Mouse (Mus musculus): Measurements from ENCODE around the gene Odf2l. TPM values are rescaled to one million over a fixed set of nuclear protein-coding genes. Genes with fewer than 3 reads are reported as not detected.

Gene Odf2l
- polyA plus RNA-seq, 1 experiment from 2014 or later = 13.1 TPM

DNA sequence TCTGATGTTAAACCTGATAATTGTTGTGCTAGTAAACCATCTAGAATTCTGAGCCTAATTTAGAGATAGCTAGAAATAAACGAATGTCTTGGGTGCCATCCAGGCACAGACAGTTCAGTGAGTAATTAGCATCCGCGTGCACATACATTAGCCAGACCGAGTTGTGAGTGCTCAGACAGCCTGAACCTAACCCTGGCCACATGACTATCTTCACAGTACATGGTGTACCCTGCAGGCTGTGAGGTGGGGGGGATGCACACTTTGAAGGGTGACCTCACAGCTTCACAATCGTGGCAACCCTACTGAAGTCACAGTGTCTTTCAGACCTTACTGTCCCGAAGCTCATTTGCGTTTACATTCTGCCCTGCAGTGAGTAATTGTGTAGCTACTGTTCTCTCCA, 33.5 kb downstream of the Odf2l start:
- H3K27ac ChIP-seq (ENCODE audit: low read length) = no peak overlapping the region
- ATAC-seq = no peak
- H3K4me1 ChIP-seq (ENCODE audit: control insufficient read depth, insufficient read depth, low read length) = no peaks in the 10 kb centered on the region
- no peak overlapping the region for H3K9ac ChIP-seq (ENCODE audit: low read depth, low read length)
- no peaks in the 10 kb centered on the region for H3K27me3 ChIP-seq (replicated peaks; ENCODE audit: control insufficient read depth, insufficient read depth, low read length)
- no peak overlapping the region for H3K4me3 ChIP-seq (ENCODE audit: low read length)
- WGBS = 58% methylated on average over 7 of the region's 7 CpGs
- H3K9me3 ChIP-seq (ENCODE audit: control insufficient read depth, low read length) = no peaks in the 10 kb centered on the region
- H3K36me3 ChIP-seq (ENCODE audit: control insufficient read depth, insufficient read depth, low read length) = no peaks in the 10 kb centered on the region
- H3K4me2 ChIP-seq (ENCODE audit: low read depth, low read length) = no peak overlapping the region

DNA sequence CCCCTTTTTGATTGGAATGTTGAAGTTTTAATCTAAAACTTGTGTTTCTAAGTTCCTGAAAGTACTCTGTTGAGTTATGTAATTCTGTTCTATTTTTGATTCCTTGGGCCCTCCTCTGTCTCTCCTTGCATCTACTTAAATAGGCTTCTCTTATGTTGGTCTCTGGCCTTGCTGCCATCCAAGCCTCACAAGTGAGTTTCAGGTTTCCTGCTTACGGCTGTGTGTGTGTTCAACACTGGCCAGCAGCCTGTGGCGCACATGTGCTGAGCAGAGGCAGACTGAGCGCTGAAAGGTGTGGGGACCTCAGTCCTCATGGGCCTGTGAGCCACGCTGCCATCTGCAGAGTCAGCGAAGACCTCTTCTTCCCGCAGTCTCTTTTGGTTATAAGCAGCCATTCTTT, 38.5 kb downstream of the Odf2l start:
- H3K9me3 ChIP-seq (ENCODE audit: control insufficient read depth, low read length) = no peaks in the 10 kb centered on the region
- WGBS = 94% methylated on average over 6 of the region's 6 CpGs
- H3K4me1 ChIP-seq (ENCODE audit: control insufficient read depth, insufficient read depth, low read length) = no peaks in the 10 kb centered on the region
- no peaks in the 10 kb centered on the region for H3K27me3 ChIP-seq (replicated peaks; ENCODE audit: control insufficient read depth, insufficient read depth, low read length)
- H3K4me3 ChIP-seq (ENCODE audit: low read length) = no peak overlapping the region
- no peak overlapping the region for H3K27ac ChIP-seq (ENCODE audit: low read length)
- no peak for ATAC-seq
- H3K36me3 ChIP-seq (ENCODE audit: control insufficient read depth, insufficient read depth, low read length) = no peaks in the 10 kb centered on the region
- H3K9ac ChIP-seq (ENCODE audit: low read depth, low read length) = no peak overlapping the region
- no peak overlapping the region for H3K4me2 ChIP-seq (ENCODE audit: low read depth, low read length)

DNA sequence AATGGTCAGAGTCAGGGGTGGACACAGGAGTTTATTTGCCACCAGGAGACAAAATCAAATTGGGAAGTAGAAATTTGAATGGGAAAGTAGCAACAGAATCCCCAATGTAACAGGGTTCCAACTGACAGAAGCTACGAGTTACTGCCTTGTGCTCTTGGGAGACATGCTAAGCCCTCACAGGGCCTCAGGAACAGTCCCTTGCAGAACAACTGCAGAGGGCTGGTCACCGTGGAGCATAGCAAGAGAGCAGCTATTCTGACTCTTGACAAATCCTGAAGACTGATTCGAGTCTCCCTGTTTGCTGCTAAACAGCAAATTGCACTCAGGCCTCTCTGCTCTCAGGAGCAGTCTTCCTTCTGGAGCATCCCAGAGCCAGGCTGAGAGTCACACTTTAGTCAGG, 40.1 kb downstream of the Odf2l start:
- no peak overlapping the region for H3K4me2 ChIP-seq (ENCODE audit: low read depth, low read length)
- no peak for ATAC-seq
- H3K9ac ChIP-seq (ENCODE audit: low read depth, low read length) = no peak overlapping the region
- no peaks in the 10 kb centered on the region for H3K4me1 ChIP-seq (ENCODE audit: control insufficient read depth, insufficient read depth, low read length)
- no peak overlapping the region for H3K27ac ChIP-seq (ENCODE audit: low read length)
- 87% methylated on average over 3 of the region's 3 CpGs for WGBS
- no peaks in the 10 kb centered on the region for H3K36me3 ChIP-seq (ENCODE audit: control insufficient read depth, insufficient read depth, low read length)
- H3K9me3 ChIP-seq (ENCODE audit: control insufficient read depth, low read length) = no peaks in the 10 kb centered on the region
- H3K4me3 ChIP-seq (ENCODE audit: low read length) = no peak overlapping the region
- no peaks in the 10 kb centered on the region for H3K27me3 ChIP-seq (replicated peaks; ENCODE audit: control insufficient read depth, insufficient read depth, low read length)

DNA sequence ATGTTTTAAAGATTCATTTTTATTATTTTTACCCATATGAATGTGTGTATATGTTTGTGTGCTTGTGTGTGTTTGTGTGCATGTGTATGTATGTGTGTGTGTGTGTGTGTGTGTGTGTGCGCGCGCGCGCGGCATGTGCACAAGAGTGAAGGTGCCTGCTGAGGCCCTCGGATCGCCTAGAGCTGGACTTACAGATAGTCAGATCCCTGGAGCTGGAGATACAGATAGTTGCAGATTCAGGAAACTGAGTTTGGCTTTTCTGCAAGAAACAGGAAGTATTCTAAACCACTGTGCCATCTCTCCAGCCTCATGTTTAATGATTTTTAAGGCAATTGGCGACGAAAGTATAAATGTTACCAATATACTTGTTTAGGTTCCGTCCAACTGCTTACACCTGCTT, 48.4 kb downstream of the Odf2l start:
- WGBS = 95% methylated on average over 11 of the region's 11 CpGs
- Histone ChIP-seq H3K36me3 (ENCODE audit: control insufficient read depth, insufficient read depth, low read length) (no peaks in the 10 kb centered on the region), H3K9ac (ENCODE audit: low read depth, low read length) (no peak overlapping the region), H3K4me3 (ENCODE audit: low read length) (no peak overlapping the region), H3K4me2 (ENCODE audit: low read depth, low read length) (no peak overlapping the region), H3K4me1 (ENCODE audit: control insufficient read depth, insufficient read depth, low read length) (no peaks in the 10 kb centered on the region), H3K9me3 (ENCODE audit: control insufficient read depth, low read length) (no peaks in the 10 kb centered on the region), H3K27ac (ENCODE audit: low read length) (no peak overlapping the region), H3K27me3 (replicated peaks; ENCODE audit: control insufficient read depth, insufficient read depth, low read length) (no peaks in the 10 kb centered on the region)
- no peak for ATAC-seq

DNA sequence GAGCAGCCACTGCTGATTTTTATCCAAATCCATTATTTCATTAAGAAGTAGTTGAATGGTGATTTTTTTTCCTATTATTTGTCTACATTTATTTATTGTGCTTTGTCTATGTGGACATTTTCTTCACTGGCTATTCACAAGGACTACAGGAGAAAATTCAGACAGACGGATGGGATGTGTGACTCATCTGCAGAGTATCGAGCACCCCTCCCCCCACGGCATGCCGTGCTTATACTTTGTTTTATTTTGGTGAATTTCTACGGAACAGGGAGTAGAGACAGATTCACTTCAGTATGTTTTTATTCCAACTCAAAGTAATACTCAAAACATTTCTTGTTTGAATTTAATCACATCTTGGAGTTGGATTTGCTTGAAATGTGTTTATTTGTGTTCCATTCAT, 49.4 kb downstream of the Odf2l start:
- Histone ChIP-seq H3K36me3 (ENCODE audit: control insufficient read depth, insufficient read depth, low read length) (no peaks in the 10 kb centered on the region), H3K4me3 (ENCODE audit: low read length) (no peak overlapping the region)

DNA sequence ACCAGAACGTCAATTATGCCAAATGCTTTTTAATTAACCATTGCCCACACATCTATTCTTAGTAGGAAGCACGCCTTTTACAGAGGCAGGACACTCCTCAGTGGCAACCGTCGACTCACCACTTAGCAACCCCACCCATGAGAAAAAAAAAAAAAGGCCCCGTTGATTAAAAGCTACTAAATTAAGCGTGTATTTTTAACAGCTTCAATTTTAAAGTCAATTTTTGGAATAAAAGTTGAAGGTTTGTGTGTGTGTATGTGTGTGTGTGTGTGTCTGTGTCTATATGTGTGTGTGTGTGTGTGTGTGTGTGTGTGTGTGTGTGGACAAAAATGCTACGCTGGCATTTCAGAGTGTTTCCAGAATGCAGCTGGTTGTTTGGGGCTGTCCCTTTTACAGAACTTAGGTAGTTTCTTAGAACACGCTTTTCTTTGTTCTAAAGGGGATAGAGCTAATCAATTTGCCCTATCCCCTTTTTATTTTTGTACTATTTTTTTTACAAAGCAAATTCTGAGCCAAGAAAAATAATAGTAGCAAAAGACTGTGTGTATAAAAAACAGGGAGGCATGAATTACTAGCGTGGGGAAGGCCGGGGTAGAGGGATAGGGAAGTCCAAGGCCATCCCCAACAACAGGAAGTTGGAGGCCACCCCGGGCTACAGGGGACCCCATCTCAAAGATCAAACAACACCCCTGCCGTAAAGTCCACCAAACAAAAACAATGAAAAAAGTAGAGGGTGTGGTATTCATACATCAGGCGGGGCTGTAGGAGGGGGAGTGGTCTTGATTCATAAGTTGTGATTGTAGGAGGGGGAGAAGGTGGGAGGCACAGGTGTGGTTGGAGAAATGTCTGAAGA, 50.7 kb downstream of the Odf2l start:
- Histone ChIP-seq H3K27ac (ENCODE audit: low read length) (no peak overlapping the region), H3K9ac (ENCODE audit: low read depth, low read length) (no peak overlapping the region), H3K4me3 (ENCODE audit: low read length) (no peak overlapping the region), H3K27me3 (replicated peaks; ENCODE audit: control insufficient read depth, insufficient read depth, low read length) (no peaks in the 10 kb centered on the region), H3K4me2 (ENCODE audit: low read depth, low read length) (no peak overlapping the region), H3K36me3 (ENCODE audit: control insufficient read depth, insufficient read depth, low read length) (no peaks in the 10 kb centered on the region), H3K4me1 (ENCODE audit: control insufficient read depth, insufficient read depth, low read length) (no peaks in the 10 kb centered on the region), H3K9me3 (ENCODE audit: control insufficient read depth, low read length) (no peaks in the 10 kb centered on the region)
- ATAC-seq = no peak
- WGBS = 73% methylated on average over 13 of the region's 13 CpGs

More for the DNA sequence above, 49.4 kb downstream of the Odf2l start:
- H3K4me2 ChIP-seq (ENCODE audit: low read depth, low read length) = no peak overlapping the region
- no peak for ATAC-seq
- H3K27ac ChIP-seq (ENCODE audit: low read length) = no peak overlapping the region
- H3K27me3 ChIP-seq (replicated peaks; ENCODE audit: control insufficient read depth, insufficient read depth, low read length) = no peaks in the 10 kb centered on the region
- no peak overlapping the region for H3K9ac ChIP-seq (ENCODE audit: low read depth, low read length)
- no peaks in the 10 kb centered on the region for H3K4me1 ChIP-seq (ENCODE audit: control insufficient read depth, insufficient read depth, low read length)
- WGBS = 61% methylated on average over 5 of the region's 5 CpGs
- H3K9me3 ChIP-seq (ENCODE audit: control insufficient read depth, low read length) = no peaks in the 10 kb centered on the region

DNA sequence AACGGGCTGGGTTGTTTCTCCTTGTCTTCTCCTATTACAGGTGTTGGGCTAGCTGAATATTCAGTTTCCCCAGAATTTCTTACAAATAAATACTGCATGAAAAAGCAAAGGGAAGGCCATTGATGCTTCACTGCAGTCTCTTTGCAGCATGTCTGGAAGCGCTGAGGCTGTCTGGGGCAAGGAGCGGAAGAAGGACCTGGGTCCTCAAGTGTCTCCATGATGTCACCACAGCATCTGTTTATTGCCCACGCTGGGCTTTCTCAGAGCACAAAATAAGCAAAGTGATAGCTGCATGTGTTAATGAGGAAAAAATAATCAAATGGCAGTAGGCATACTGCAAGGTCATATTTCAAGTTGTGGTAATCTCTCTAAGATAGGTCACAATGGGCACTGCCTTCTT, 51.6 kb downstream of the Odf2l start:
- 83% methylated on average over 4 of the region's 4 CpGs for WGBS
- H3K4me3 ChIP-seq (ENCODE audit: low read length) = no peak overlapping the region
- ATAC-seq = no peak
- no peaks in the 10 kb centered on the region for H3K36me3 ChIP-seq (ENCODE audit: control insufficient read depth, insufficient read depth, low read length)
- no peaks in the 10 kb centered on the region for H3K4me1 ChIP-seq (ENCODE audit: control insufficient read depth, insufficient read depth, low read length)
- no peaks in the 10 kb centered on the region for H3K27me3 ChIP-seq (replicated peaks; ENCODE audit: control insufficient read depth, insufficient read depth, low read length)
- no peak overlapping the region for H3K27ac ChIP-seq (ENCODE audit: low read length)
- no peak overlapping the region for H3K4me2 ChIP-seq (ENCODE audit: low read depth, low read length)
- H3K9ac ChIP-seq (ENCODE audit: low read depth, low read length) = no peak overlapping the region
- no peaks in the 10 kb centered on the region for H3K9me3 ChIP-seq (ENCODE audit: control insufficient read depth, low read length)

DNA sequence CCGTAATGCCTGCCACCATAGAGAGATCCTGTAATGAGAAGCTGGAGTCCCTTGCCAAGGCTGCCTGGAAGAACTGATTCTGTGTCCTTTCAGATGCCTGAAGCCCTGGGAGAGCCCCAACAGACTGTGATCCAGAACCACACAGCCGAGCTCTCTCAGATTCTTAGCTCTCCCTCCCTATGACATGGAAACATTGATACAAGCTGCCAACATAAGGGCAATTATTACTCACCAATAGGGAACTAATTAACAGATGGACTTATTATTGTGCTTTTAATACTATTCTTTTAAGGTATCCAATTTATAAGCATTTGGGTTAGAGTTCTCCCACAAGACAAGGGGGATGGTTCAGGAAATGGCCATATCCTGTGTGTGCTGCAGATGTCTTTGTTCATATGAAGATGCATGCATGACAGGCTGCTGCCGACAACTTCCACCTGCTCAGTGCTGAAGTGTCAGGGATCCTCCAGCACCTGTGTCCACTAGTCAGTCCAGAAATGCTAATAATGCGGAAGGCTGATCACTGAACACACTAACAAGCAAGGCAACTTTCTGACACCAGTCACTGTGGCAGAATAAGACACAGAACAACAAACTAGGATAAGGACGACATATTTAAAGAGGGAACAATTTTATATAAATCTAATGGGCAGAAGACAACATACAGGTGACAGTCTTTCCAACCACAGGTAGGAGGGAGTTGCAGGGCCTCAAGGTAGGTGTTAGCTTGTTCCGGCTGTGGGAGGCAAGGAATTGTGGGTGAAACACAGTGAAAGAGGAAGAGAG, 52.4 kb downstream of the Odf2l start:
- Histone ChIP-seq H3K36me3 (ENCODE audit: control insufficient read depth, insufficient read depth, low read length) (no peaks in the 10 kb centered on the region), H3K9me3 (ENCODE audit: control insufficient read depth, low read length) (no peaks in the 10 kb centered on the region), H3K9ac (ENCODE audit: low read depth, low read length) (no peak overlapping the region), H3K27ac (ENCODE audit: low read length) (no peak overlapping the region), H3K4me2 (ENCODE audit: low read depth, low read length) (no peak overlapping the region), H3K4me3 (ENCODE audit: low read length) (no peak overlapping the region), H3K4me1 (ENCODE audit: control insufficient read depth, insufficient read depth, low read length) (no peaks in the 10 kb centered on the region), H3K27me3 (replicated peaks; ENCODE audit: control insufficient read depth, insufficient read depth, low read length) (no peaks in the 10 kb centered on the region)
- no peak for ATAC-seq
- WGBS = 74% methylated on average over 6 of the region's 6 CpGs

DNA sequence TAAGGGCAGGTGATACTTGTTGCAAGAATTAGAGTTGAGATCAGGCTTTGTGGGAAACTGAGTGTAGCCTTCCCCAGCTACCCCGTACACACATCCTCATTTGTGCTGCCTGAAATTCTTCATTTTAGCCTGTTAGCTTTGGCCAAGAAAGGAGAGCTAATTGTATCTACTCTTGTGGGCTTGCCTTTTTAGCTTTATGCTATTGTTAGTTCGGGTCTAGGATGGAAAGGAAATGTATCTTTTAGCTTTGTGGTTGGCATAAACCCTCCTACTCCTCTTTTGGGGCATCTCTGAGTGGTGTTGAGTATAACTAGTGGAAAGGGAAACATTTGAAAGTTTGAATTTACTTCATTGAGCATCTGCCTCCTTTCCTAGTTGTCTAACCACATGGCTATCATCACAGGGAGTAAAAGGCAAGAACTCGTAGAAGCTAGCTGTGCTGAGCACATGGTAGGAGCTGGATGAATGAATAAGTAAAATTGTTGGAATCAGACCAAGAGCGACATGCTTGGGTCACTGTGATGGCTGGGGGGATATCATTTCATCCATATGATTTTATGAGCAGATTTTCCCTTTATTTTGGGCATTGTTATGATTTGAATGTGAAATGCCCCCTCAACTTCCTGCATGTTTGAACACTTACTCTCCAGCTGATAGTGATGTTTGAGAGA, 53.1 kb downstream of the Odf2l start:
- Histone ChIP-seq H3K27ac (ENCODE audit: low read length) (no peak overlapping the region), H3K9me3 (ENCODE audit: control insufficient read depth, low read length) (no peaks in the 10 kb centered on the region), H3K27me3 (replicated peaks; ENCODE audit: control insufficient read depth, insufficient read depth, low read length) (no peaks in the 10 kb centered on the region), H3K4me1 (ENCODE audit: control insufficient read depth, insufficient read depth, low read length) (no peaks in the 10 kb centered on the region), H3K4me3 (ENCODE audit: low read length) (no peak overlapping the region), H3K36me3 (ENCODE audit: control insufficient read depth, insufficient read depth, low read length) (no peaks in the 10 kb centered on the region), H3K4me2 (ENCODE audit: low read depth, low read length) (no peak overlapping the region), H3K9ac (ENCODE audit: low read depth, low read length) (no peak overlapping the region)
- WGBS = 76% methylated on average over 4 of the region's 4 CpGs
- no peak for ATAC-seq

All from intestine, embryonic 16.5 days (tissue).